Mouse (Mus musculus) myocyte (in vitro differentiated cells): ENCODE measurements around the gene Pcgf5.

Source experiments
- E2F4 ChIP-seq: IDR thresholded peaks from one replicate; pipeline ENCODE4 v1.6.1; 2011; ENCODE audit warnings: mild to moderate bottlenecking, control low read depth, moderate library complexity; ENCODE audit not compliant: insufficient read depth
- MAX ChIP-seq: IDR thresholded peaks from one replicate; pipeline ENCODE4 v1.6.1; 2011; ENCODE audit warnings: low read depth, mild to moderate bottlenecking, control low read depth
- MYOG ChIP-seq, 3 experiments: IDR thresholded peaks; one replicate each; pipeline ENCODE4 v1.6.1; 2011; ENCODE audit warnings: control low read depth in 2 of 3, low read depth in 2 of 3, mild to moderate bottlenecking in 2 of 3; ENCODE audit not compliant: insufficient read length in 2 of 3, control insufficient read depth in 1 of 3, insufficient read depth in 1 of 3
- POLR2A ChIP-seq: IDR thresholded peaks from one replicate; pipeline ENCODE4 v1.6.1; 2011; ENCODE audit warnings: low read depth, mild to moderate bottlenecking, control low read depth, moderate library complexity; ENCODE audit not compliant: insufficient read length
- SRF ChIP-seq: IDR thresholded peaks from one replicate; pipeline ENCODE4 v1.6.1; 2011; ENCODE audit warnings: low read depth; ENCODE audit not compliant: control insufficient read depth, insufficient read length
- TCF3 ChIP-seq: IDR thresholded peaks from one replicate; pipeline ENCODE4 v1.6.1; 2011; ENCODE audit warnings: low read depth, control low read depth; ENCODE audit not compliant: insufficient read length
- USF1 ChIP-seq: IDR thresholded peaks from one replicate; pipeline ENCODE4 v1.6.1; 2011; ENCODE audit warnings: low read depth, mild to moderate bottlenecking, control low read depth, moderate library complexity

DNA sequence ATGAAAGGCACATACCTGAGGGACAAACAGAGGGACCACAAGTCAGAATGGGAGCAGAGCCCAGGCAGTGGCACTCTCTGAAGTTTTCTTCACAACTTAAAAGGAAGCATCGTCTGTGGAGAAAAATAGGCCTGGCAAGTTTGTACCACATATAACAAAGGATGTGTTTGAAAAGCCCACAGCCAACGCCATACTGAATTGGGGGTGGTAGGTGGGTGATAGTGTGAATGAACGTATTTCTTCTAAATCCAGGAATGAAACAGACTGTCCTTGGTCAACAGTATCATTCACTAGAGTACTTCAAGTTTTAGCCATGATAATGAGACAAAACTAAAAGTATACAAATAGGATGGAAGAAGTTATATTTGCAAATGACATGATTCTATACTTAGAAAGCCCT, 123.2 kb downstream of the Pcgf5 start:
- TF ChIP-seq USF1 (no peak), MAX (no peak), POLR2A (no peak), MYOG (IDR thresholded peaks at IDR 0.05; ENCODE audit: control insufficient read depth in 1 of 3, insufficient read depth in 1 of 3, insufficient read length in 2 of 3, low read depth in 2 of 3) (no peak), E2F4 (no peak), TCF3 (no peak), SRF (no peak)
